Mouse (Mus musculus): ENCODE measurements around the gene Ube2e1.

- no peak for TF ChIP-seq CTCF (IDR thresholded peaks at IDR 0.05; ENCODE audit: low read depth)
- TF ChIP-seq EP300 (optimal IDR thresholded peaks at IDR 0.05) = no peak
Measured at GRCm38 (mm10) chr14:18303262-18303661, 28.4 kb downstream of the Ube2e1 start.

Data from stomach, postnatal 0 days (tissue).